Mouse (Mus musculus) kidney, postnatal 4 days (tissue): ENCODE data around the gene Dnaja1.

Source experiments
- DNase-seq, 2 experiments: peaks; one replicate each; pipeline ENCODE4 v3.0.0; 2021; ENCODE audit warnings: mixed read lengths in 2 of 2

Dnaja1 gene

GRCm38 (mm10) chr4:40757157-40757779 lies 35.3 kb downstream of the Dnaja1 start:
- peak in 1 of 2 experiments; percentile 34 for DNase-seq

- peak; percentile 99 for DNase-seq
Observed at GRCm38 (mm10) chr4:40757780-40758420, 36.0 kb downstream of the Dnaja1 start, which contains the start of gene Smu1. Smu1 (minus strand) TSS chr4:40757923.

GRCm38 (mm10) chr4:40759876-40760275 lies 37.9 kb downstream of the Dnaja1 start:
- DNase-seq = no peak

GRCm38 (mm10) chr4:40774279-40775259 lies 52.6 kb downstream of the Dnaja1 start:
- peak; percentile 89 to 92 for DNase-seq

GRCm38 (mm10) chr4:40776416-40776815 lies 54.5 kb downstream of the Dnaja1 start:
- peak in 1 of 2 experiments; percentile 30 for DNase-seq

- peak in 1 of 2 experiments; percentile 37 for DNase-seq
Observed at GRCm38 (mm10) chr4:40777116-40777515, 55.2 kb downstream of the Dnaja1 start.

GRCm38 (mm10) chr4:40778656-40779055 lies 56.7 kb downstream of the Dnaja1 start:
- peak in 1 of 2 experiments; percentile 40 for DNase-seq

- DNase-seq = peak; percentile 66 to 77
Observed at GRCm38 (mm10) chr4:40781143-40781542, 59.2 kb downstream of the Dnaja1 start.

- no peak for DNase-seq
Observed at GRCm38 (mm10) chr4:40781797-40782495, 60.0 kb downstream of the Dnaja1 start.

- no peak for DNase-seq
Observed at GRCm38 (mm10) chr4:40783049-40783448, 61.1 kb downstream of the Dnaja1 start.

GRCm38 (mm10) chr4:40784556-40785169 lies 62.7 kb downstream of the Dnaja1 start:
- DNase-seq = peak; percentile 54 to 55

GRCm38 (mm10) chr4:40785620-40786166 lies 63.7 kb downstream of the Dnaja1 start:
- no peak for DNase-seq

GRCm38 (mm10) chr4:40786578-40786977 lies 64.6 kb downstream of the Dnaja1 start:
- no peak for DNase-seq
